Mouse (Mus musculus) bone marrow, adult 2 months (tissue): ENCODE results near the gene Nin.

Experiments
- CTCF ChIP-seq: fragments of 200-500 bp; IDR thresholded peaks from 2 replicates; pipeline ENCODE4 v1.5.1; 2011; ENCODE audit warnings: low read length, control low read depth; ENCODE audit not compliant: control insufficient read depth, insufficient read depth
- POLR2A ChIP-seq: fragments of 200-500 bp; IDR thresholded peaks from 2 replicates; pipeline ENCODE4 v1.6.1; 2011; ENCODE audit warnings: low read depth, mild to moderate bottlenecking, control low read depth, low read length, borderline replicate concordance; ENCODE audit not compliant: control insufficient read depth

DNA sequence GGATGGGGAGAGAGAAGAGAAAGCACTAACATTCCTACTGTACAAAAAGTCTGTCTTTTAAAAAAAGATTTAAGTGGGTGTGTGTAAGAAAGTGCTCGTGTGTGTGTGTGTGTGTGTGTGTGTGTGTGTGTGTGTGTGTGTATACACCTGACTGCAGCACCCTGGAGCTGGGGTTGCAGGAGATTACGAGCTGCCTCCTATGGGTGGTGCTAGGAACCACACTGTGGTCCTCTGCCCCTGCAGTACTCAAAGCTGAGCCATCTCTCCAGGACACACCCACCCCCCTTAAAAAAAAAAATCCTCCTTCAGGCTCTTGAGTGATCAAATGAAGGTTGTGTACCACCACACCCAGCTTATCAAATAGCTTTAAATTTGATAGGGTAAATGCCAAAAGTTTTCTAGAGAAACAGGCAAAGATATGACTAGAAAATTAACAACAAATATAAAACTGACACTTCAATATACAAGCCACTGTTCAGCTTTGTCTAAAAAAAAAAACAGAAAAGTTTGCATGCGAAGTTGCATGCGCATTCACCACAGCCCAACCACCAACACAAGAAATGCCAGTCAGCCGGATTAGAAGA lies 27.6 kb upstream of the Nin start:
- TF ChIP-seq CTCF (no peak), POLR2A (no peak)
